Mouse (Mus musculus): Measurements from ENCODE around the gene Fus.

- TF ChIP-seq CTCF (IDR thresholded peaks at IDR 0.05; ENCODE audit: borderline replicate concordance, extremely low read depth, insufficient read depth, insufficient read length): no peak
- TF ChIP-seq POLR2A (IDR thresholded peaks at IDR 0.05; ENCODE audit: borderline replicate concordance, extremely low read depth, insufficient read depth, insufficient read length, poor library complexity, severe bottlenecking): peak; percentile 100
These were observed at the start of gene Fus for GRCm38 (mm10) chr7:127967004-127967921.

All from brain, embryonic 14.5 days (tissue).